Mouse (Mus musculus) midbrain, embryonic 10.5 days (tissue): Measurements from ENCODE around the gene Eif2s3x. TPM values are rescaled to one million over a fixed set of nuclear protein-coding genes. Genes with fewer than 3 reads are reported as not detected.

Experiments
- DNase-seq: peaks from one replicate; pipeline ENCODE4 v3.0.0-alpha.2; 2017; ENCODE audit warnings: low spot score
- H3K27ac ChIP-seq: fragments of 300-500 bp; sonication (generic); replicated peaks from 2 replicates; pipeline ENCODE4 v1.5.1; 2016; ENCODE audit warnings: mild to moderate bottlenecking
- H3K27me3 ChIP-seq: fragments of 300-500 bp; sonication (generic); 2 replicates; pipeline ENCODE4 v1.6.1; 2016; ENCODE audit warnings: low read depth, mild to moderate bottlenecking; ENCODE audit not compliant: poor library complexity, severe bottlenecking
- H3K36me3 ChIP-seq: fragments of 300-500 bp; sonication (generic); 2 replicates; pipeline ENCODE4 v1.6.1; 2016; ENCODE audit warnings: mild to moderate bottlenecking, moderate library complexity
- H3K4me1 ChIP-seq: fragments of 300-500 bp; sonication (generic); 2 replicates; pipeline ENCODE4 v1.6.1; 2016
- H3K4me3 ChIP-seq: fragments of 300-500 bp; sonication (generic); 2 replicates; pipeline ENCODE4 v1.5.1; 2016; ENCODE audit warnings: mild to moderate bottlenecking, moderate library complexity
- H3K9me3 ChIP-seq: fragments of 300-500 bp; sonication (generic); replicated peaks from 2 replicates; pipeline ENCODE4 v1.6.1; 2016; ENCODE audit warnings: mild to moderate bottlenecking
- WGBS: fragments of 180-500 bp; shearing (Covaris S2); methylation state at CpG from one replicate; pipeline ENCODE4 v1.1.7; 2016; 5-methylcytosine and 5-hydroxymethylcytosine counted together
- polyA plus RNA-seq: library from polyadenylated mRNA; unstranded; fragments of >200 nt; fragmentation: Nextera tagmentation; extraction: Ambion mirVana; gene quantifications from 2 replicates; pipeline ENCODE4 v1.2.1, GENCODE M21; 2016

Gene Eif2s3x
- polyA plus RNA-seq, 1 experiment from 2014 or later = 109 TPM

- 1% methylated on average over 55 of the region's 55 CpGs for WGBS
- H3K36me3 ChIP-seq = no peaks in the 10 kb centered on the region
- no peaks in the 10 kb centered on the region for H3K9me3 ChIP-seq
- peak overlapping the region; percentile 64 for H3K4me3 ChIP-seq
- DNase-seq = peak; percentile 90
- H3K4me1 ChIP-seq = peaks cover 1% of the 10 kb centered on the region
- H3K27ac ChIP-seq = peak overlapping the region; percentile 93
- peaks cover 81% of the 10 kb centered on the region for H3K27me3 ChIP-seq
These were observed 34.8 kb downstream of the Eif2s3x start for GRCm38 (mm10) chrX:94177715-94178340.

DNA sequence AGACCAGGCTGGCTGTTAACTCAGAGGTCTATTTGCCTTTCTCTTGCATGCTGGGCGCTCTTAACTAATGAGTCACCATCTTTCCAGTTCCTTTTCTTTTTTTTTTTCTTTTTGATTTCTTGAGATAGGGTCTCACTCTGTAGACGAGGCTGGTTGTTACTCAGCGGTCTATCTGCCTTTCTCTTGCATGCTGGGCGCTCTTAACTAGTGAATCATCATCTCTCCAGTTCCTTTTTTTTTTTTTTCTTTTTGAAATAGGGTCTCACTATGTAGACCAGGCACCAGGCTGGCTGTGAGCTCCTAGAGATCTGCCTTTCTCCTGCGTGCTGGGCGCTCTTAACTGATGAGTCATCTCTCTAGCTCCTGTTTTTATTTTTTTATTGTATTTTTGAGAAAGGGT is 43.3 kb downstream of the Eif2s3x start:
- Histone ChIP-seq H3K9me3 (no peaks in the 10 kb centered on the region), H3K27me3 (peaks cover 89% of the 10 kb centered on the region), H3K4me1 (no peaks in the 10 kb centered on the region), H3K4me3 (no peak overlapping the region), H3K27ac (no peak overlapping the region), H3K36me3 (no peaks in the 10 kb centered on the region)
- DNase-seq = no peak
- 79% methylated on average over 6 of the region's 6 CpGs for WGBS

DNA sequence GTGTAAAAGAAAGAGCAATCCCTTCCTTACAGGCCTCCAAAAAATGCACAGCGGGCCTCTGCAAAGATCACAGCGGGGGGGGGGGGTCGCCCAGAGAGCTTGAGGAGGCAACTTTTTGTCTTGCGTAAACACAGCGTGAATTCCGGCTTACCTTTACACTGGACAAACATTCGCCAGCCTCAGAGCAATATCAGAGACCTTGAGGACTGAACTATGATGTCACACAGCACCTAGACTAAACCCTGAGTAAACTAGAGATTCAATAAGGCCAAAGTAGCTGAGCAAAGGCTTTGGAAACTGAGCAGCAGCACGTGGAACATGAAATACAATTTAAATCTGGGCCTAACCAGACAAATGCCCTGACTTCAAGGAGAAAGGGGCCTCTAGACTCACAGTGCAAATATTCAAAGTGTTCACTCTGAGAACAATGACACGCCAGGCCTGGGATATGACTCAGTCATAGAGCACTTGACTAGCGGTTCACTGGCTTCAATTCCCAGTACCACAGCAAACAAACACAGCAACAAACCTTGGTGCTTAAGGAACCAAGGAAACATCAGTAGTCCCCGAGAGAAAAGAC is 60.3 kb downstream of the Eif2s3x start:
- H3K36me3 ChIP-seq = no peaks in the 10 kb centered on the region
- DNase-seq = no peak
- H3K4me1 ChIP-seq = peaks cover 7% of the 10 kb centered on the region
- H3K27ac ChIP-seq = no peak overlapping the region
- 40% methylated on average over 11 of the region's 11 CpGs for WGBS
- no peaks in the 10 kb centered on the region for H3K9me3 ChIP-seq
- no peak overlapping the region for H3K4me3 ChIP-seq
- peaks cover 100% of the 10 kb centered on the region for H3K27me3 ChIP-seq

GRCm38 (mm10) chrX:94150471-94150870 is 62.2 kb downstream of the Eif2s3x start:
- Histone ChIP-seq H3K4me1 (peaks cover 7% of the 10 kb centered on the region), H3K9me3 (no peaks in the 10 kb centered on the region), H3K4me3 (no peak overlapping the region), H3K27ac (no peak overlapping the region), H3K27me3 (peaks cover 100% of the 10 kb centered on the region), H3K36me3 (no peaks in the 10 kb centered on the region)
- WGBS = 80% methylated on average over 19 of the region's 19 CpGs
- DNase-seq = no peak

DNA sequence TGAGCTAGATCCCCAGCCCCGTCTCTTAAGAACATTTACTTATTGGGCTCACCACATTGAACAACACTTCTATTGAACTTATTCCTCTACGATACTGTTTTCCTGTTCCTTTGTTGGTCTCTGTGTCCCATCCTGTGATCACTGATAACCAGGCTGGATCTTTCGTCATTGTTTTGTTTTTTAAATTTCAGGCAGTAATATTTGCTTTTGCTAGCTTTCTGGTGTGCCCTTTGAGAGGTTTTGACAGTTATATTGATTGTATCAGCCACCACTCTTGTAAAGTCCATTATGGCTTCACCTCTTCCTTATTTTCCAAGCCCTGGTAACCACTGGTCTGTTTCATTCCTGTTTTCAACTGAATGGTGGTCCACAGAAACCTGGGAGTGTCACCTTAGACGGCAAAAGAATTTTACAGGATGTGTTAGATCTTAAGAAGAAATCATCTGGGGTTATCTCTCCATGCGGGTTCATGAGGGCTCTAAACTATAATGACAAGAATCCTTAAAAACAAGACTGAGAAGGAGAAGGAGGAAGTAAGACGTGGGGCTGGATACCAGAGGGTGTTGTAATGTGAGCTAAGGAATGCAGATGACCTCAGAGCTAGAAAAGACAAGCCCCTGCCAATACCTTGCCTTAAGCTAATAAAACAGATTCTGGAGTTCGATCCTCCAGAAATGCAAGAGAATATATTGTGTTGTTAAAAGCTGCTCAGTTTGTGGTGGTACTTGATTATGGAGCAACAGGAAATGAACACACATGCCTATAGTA is 70.5 kb downstream of the Eif2s3x start:
- Histone ChIP-seq H3K27ac (no peak overlapping the region), H3K4me3 (no peak overlapping the region), H3K4me1 (no peaks in the 10 kb centered on the region), H3K36me3 (no peaks in the 10 kb centered on the region), H3K9me3 (no peaks in the 10 kb centered on the region), H3K27me3 (peaks cover 99% of the 10 kb centered on the region)
- DNase-seq = no peak
- 76% methylated on average over 7 of the region's 7 CpGs for WGBS

DNA sequence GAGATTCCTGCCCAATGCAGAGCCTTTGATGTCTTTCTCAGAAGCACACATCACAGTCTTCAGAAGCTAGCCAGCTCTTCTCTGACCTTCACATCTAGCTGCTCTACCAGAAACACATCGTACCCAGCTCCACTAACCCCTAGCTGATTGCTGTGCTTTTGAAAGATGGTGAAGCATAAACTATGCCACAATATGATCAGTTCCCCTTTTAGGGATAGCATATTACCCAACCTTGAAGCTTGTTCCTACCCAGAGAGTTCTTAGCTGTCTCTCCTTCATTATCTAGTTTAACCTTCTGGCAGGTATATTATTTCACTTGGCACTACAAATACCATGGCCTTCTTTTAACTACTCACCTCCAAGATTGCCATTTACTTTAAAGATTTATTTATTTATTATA is 72.6 kb downstream of the Eif2s3x start:
- DNase-seq = no peak
- WGBS = 86% methylated on average over 1 of the region's 1 CpGs
- H3K4me1 ChIP-seq = no peaks in the 10 kb centered on the region
- no peak overlapping the region for H3K4me3 ChIP-seq
- no peaks in the 10 kb centered on the region for H3K36me3 ChIP-seq
- H3K27ac ChIP-seq = no peak overlapping the region
- H3K9me3 ChIP-seq = no peaks in the 10 kb centered on the region
- peaks cover 99% of the 10 kb centered on the region for H3K27me3 ChIP-seq

Other genes starting within 250 kb of the Eif2s3x start
- 0.06 TPM in 1 of 2 replicates, not detected in the other for gene AU015836, start 244.2 kb downstream of the Eif2s3x start, polyA plus RNA-seq
- 27.0 and 27.5 TPM in 2 replicates for gene Zfx, start 89.2 kb downstream of the Eif2s3x start, polyA plus RNA-seq
- 7.1 and 10.1 TPM in 2 replicates for gene Klhl15, start 21.7 kb upstream of the Eif2s3x start, polyA plus RNA-seq
- gene Fam90a1b, start 153.9 kb upstream of the Eif2s3x start, polyA plus RNA-seq = 0.12 and 0.20 TPM in 2 replicates
- 109 and 112 TPM in 2 replicates for gene Apoo, start 154.3 kb upstream of the Eif2s3x start, polyA plus RNA-seq